Mouse (Mus musculus) frontal cortex, postnatal 36 days (tissue): ENCODE data around the gene Tas2r117.

Experiments
- DNase-seq, 2 experiments: peaks; one replicate each; pipeline ENCODE4 v3.0.0; 2022; ENCODE audit warnings: low spot score in 2 of 2

The Tas2r117 gene

DNA sequence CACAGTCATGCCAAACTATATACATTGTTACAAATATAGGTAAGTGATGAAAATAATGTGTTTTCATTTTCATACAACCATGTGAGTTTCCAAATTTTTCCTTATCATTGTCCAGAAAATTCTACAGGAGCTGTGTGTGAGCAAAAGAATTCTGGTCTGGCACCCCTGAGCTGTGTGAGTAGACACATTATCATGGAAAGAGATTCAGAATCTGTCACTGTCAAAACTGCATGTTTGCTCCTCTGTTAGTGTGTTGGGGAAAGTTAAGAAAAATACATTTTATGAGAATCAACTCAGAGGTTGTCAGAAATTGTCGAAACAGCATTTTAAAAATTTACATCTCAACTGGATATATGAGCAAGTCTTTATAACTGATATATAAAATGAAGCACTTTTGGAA, at the start of gene Tas2r117:
Gene Tas2r117, plus strand, starts transcription at position 301 of the 400 bp plus-strand sequence.
- no peak for DNase-seq

DNA sequence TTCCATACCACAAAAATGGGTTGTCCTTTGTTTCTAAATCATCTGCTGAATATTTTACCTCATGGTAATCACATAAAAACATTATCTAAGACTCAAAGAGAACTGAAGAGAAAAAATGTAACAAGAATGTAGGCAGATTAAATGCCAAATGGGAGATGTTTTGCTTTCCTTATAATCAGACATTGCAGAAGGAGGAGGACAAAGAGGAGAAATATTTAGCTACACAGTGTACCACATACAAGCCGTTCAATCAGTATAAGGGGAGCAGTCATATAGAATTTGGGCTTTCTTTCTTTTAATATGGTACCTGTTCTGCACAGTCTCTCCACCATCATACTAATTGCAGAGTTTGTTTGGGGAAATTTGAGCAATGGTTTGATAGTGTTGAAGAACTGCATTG, 48.2 kb upstream of the Tas2r117 start, which contains the start of gene Tas2r124:
Gene Tas2r124, plus strand, starts transcription at position 301 of the 400 bp plus-strand sequence.
- no peak for DNase-seq

DNA sequence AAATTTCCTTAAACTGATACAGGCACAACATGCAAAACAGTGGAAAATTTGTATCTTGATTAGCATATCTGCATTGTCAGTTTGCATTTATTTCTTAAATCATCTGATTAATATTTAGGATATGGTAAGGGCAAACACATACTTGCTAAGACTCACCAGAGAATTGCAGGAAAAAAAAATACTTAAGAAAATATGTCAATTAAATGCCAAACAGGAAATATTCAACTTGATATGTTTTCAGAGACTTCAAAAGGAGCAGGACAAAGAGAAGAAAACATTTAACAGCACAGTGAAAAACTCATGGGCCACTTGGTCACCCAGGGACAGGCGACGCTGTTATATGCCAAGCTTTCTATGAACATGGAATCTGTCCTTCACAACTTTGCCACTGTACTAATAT, 40.8 kb upstream of the Tas2r117 start, which contains the start of gene Tas2r102:
Gene Tas2r102, plus strand, starts transcription at position 301 of the 400 bp plus-strand sequence.
- DNase-seq = no peak

DNA sequence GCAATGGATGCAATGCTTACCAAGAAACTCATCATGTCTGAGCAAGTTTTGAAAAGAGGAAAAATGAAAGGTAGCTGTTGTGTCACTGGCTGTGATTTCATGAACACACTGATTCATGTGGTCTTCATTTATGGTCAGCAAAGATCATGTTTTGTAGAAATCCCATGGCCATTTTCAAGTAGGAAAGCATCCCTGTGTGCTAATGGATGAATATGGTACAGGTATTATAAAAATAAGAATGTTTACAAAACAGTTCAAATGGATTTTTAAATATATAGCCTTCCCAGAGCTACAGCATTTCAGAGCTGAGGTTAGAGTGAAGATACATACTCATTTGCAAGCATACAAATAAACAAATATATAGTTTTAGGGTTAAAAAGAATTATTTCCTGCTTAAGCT, 24.6 kb upstream of the Tas2r117 start, which contains the start of gene Tas2r136:
Gene Tas2r136, minus strand, starts transcription at position 101 of the 400 bp plus-strand sequence.
- DNase-seq = no peak

DNA sequence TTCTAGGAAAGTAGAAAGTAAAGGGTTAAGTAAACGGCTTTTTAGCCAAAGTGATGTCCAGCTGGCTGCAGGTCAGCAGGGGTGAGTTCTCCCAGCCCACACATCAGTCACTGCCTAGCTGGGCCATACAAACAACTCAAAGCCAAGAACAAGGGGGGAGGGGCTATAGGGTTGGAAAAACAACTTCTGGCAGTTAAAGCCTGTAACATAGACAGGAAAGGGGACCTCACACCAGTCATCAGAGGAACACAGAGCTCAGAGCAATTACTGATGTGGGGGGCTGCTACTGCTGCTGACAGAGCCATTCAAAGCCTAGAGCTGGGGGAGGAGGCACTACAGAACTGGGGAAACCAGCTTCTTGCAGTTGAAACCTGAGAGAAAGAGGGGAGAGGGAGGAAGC, 7.2 kb upstream of the Tas2r117 start:
- no peak for DNase-seq

DNA sequence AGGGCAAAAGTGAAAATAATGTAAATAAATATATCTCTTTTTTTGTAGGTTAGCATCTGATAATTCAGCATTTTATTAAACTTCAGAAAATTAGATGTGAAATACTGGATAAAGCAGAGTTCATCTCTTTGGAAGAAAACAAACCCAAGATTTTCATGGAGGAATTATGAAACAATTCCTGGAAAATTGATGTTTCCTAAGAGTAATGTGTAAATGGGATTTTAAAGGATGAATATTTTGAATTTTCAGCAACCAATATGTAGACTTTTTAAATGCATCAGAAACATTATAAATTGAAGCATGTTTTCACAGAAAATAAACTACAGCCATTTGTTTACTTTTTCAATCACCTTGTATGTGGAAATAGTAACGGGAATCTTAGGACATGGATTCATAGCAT, 44.2 kb downstream of the Tas2r117 start, which contains the start of gene Tas2r123:
Gene Tas2r123, plus strand, starts transcription at position 301 of the 400 bp plus-strand sequence.
- no peak for DNase-seq
